Mouse (Mus musculus): ENCODE results near the gene Pld4. TPM values are rescaled to one million over a fixed set of nuclear protein-coding genes. Genes with fewer than 3 reads are reported as not detected.

The Pld4 gene
- polyA plus RNA-seq, 1 experiment from 2014 or later, result 13.0 TPM

- no peaks in the 10 kb centered on the region for H3K36me3 ChIP-seq (ENCODE audit: control insufficient read depth, insufficient read depth, low read length)
- H3K4me1 ChIP-seq (ENCODE audit: control insufficient read depth, insufficient read depth, low read length), result no peaks in the 10 kb centered on the region
- ATAC-seq, result no peak
- H3K9me3 ChIP-seq (ENCODE audit: control insufficient read depth, low read length), result no peaks in the 10 kb centered on the region
- no peak overlapping the region for H3K4me3 ChIP-seq (ENCODE audit: low read length)
- H3K4me2 ChIP-seq (ENCODE audit: low read depth, low read length), result no peak overlapping the region
- no peak overlapping the region for H3K9ac ChIP-seq (ENCODE audit: low read depth, low read length)
- H3K27ac ChIP-seq (ENCODE audit: low read length), result no peak overlapping the region
- 68% methylated on average over 4 of the region's 4 CpGs for WGBS
- no peaks in the 10 kb centered on the region for H3K27me3 ChIP-seq (replicated peaks; ENCODE audit: control insufficient read depth, insufficient read depth, low read length)
Measured at GRCm38 (mm10) chr12:112770396-112770795, 9.9 kb downstream of the Pld4 start.

DNA sequence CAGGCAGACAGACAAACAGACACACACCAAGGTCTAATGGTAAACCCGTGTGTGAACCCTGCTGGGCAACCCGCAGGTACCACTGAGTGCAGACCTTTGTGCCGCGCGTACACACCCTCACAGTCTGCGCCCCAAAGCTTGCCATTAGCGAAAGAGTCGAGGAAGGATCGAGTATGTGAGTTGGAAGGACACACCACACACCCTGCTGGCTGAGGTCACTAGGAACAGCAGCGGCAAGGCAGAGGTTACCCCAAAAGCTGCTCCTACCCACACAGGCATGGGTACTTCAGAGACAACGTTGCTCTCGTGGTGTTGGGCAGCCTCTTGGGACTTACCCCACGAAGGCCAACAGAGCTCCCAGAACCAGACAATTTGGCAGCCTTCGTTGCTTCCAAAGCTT lies 11.9 kb downstream of the Pld4 start:
- H3K9me3 ChIP-seq (ENCODE audit: control insufficient read depth, low read length), result peaks cover 3% of the 10 kb centered on the region; the same call in 1 of the 2 replicates
- 93% methylated on average over 14 of the region's 14 CpGs for WGBS
- H3K4me3 ChIP-seq (ENCODE audit: low read length), result no peak overlapping the region
- H3K27ac ChIP-seq (ENCODE audit: low read length), result no peak overlapping the region
- H3K27me3 ChIP-seq (replicated peaks; ENCODE audit: control insufficient read depth, insufficient read depth, low read length), result no peaks in the 10 kb centered on the region
- H3K4me1 ChIP-seq (ENCODE audit: control insufficient read depth, insufficient read depth, low read length), result no peaks in the 10 kb centered on the region
- no peak for ATAC-seq
- H3K9ac ChIP-seq (ENCODE audit: low read depth, low read length), result no peak overlapping the region
- no peaks in the 10 kb centered on the region for H3K36me3 ChIP-seq (ENCODE audit: control insufficient read depth, insufficient read depth, low read length)
- no peak overlapping the region for H3K4me2 ChIP-seq (ENCODE audit: low read depth, low read length)

GRCm38 (mm10) chr12:112773366-112773765 lies 12.9 kb downstream of the Pld4 start:
- no peak overlapping the region for H3K4me2 ChIP-seq (ENCODE audit: low read depth, low read length)
- H3K9me3 ChIP-seq (ENCODE audit: control insufficient read depth, low read length), result peaks cover 3% of the 10 kb centered on the region; the same call in 1 of the 2 replicates
- no peaks in the 10 kb centered on the region for H3K4me1 ChIP-seq (ENCODE audit: control insufficient read depth, insufficient read depth, low read length)
- H3K27ac ChIP-seq (ENCODE audit: low read length), result no peak overlapping the region
- no peak overlapping the region for H3K4me3 ChIP-seq (ENCODE audit: low read length)
- no peak overlapping the region; the same call in 1 of the 2 replicates for H3K9ac ChIP-seq (ENCODE audit: low read depth, low read length)
- H3K27me3 ChIP-seq (replicated peaks; ENCODE audit: control insufficient read depth, insufficient read depth, low read length), result no peaks in the 10 kb centered on the region
- H3K36me3 ChIP-seq (ENCODE audit: control insufficient read depth, insufficient read depth, low read length), result no peaks in the 10 kb centered on the region
- 25% methylated on average over 9 of the region's 9 CpGs for WGBS
- no peak for ATAC-seq

- Histone ChIP-seq H3K4me2 (ENCODE audit: low read depth, low read length) (no peak overlapping the region), H3K4me3 (ENCODE audit: low read length) (no peak overlapping the region), H3K27ac (ENCODE audit: low read length) (no peak overlapping the region), H3K27me3 (replicated peaks; ENCODE audit: control insufficient read depth, insufficient read depth, low read length) (no peaks in the 10 kb centered on the region), H3K36me3 (ENCODE audit: control insufficient read depth, insufficient read depth, low read length) (no peaks in the 10 kb centered on the region), H3K9ac (ENCODE audit: low read depth, low read length) (no peak overlapping the region), H3K4me1 (ENCODE audit: control insufficient read depth, insufficient read depth, low read length) (no peaks in the 10 kb centered on the region), H3K9me3 (ENCODE audit: control insufficient read depth, low read length) (peaks cover 3% of the 10 kb centered on the region; the same call in 1 of the 2 replicates)
- no peak for ATAC-seq
- WGBS, result 75% methylated on average over 6 of the region's 6 CpGs
Measured at GRCm38 (mm10) chr12:112774026-112774425, 13.6 kb downstream of the Pld4 start.

- WGBS, result 92% methylated on average over 10 of the region's 10 CpGs
- Histone ChIP-seq H3K27me3 (replicated peaks; ENCODE audit: control insufficient read depth, insufficient read depth, low read length) (no peaks in the 10 kb centered on the region), H3K4me1 (ENCODE audit: control insufficient read depth, insufficient read depth, low read length) (no peaks in the 10 kb centered on the region), H3K27ac (ENCODE audit: low read length) (no peak overlapping the region), H3K36me3 (ENCODE audit: control insufficient read depth, insufficient read depth, low read length) (no peaks in the 10 kb centered on the region), H3K9me3 (ENCODE audit: control insufficient read depth, low read length) (peaks cover 3% of the 10 kb centered on the region; the same call in 1 of the 2 replicates), H3K4me2 (ENCODE audit: low read depth, low read length) (no peak overlapping the region), H3K4me3 (ENCODE audit: low read length) (no peak overlapping the region), H3K9ac (ENCODE audit: low read depth, low read length) (no peak overlapping the region)
- ATAC-seq, result no peak
Measured at GRCm38 (mm10) chr12:112774481-112774880, 14.0 kb downstream of the Pld4 start.

DNA sequence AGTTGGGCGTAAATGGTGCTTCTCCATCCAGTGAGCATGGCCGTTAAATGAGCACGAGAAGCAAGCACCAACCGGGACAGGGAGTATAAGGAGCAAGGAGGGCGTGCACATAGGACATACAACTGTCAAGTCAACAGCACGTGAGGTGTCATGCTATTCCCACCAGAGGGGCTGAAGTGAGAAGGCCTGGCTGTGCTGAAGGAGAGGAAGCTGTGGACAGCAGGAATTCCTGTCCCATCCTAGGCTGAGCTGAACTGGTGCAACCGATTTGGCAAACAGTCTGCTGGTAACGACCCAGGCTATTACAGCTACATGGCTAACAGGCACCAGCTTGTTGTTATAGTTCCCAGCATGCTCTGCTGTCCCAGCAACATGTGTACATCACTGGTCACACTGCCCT lies 30.6 kb downstream of the Pld4 start:
- ATAC-seq, result no peak
- WGBS, result 65% methylated on average over 8 of the region's 8 CpGs
- H3K27ac ChIP-seq (ENCODE audit: low read length), result no peak overlapping the region
- H3K9me3 ChIP-seq (ENCODE audit: control insufficient read depth, low read length), result no peaks in the 10 kb centered on the region
- no peak overlapping the region for H3K4me3 ChIP-seq (ENCODE audit: low read length)
- H3K36me3 ChIP-seq (ENCODE audit: control insufficient read depth, insufficient read depth, low read length), result no peaks in the 10 kb centered on the region
- no peak overlapping the region for H3K4me2 ChIP-seq (ENCODE audit: low read depth, low read length)
- H3K9ac ChIP-seq (ENCODE audit: low read depth, low read length), result no peak overlapping the region
- no peaks in the 10 kb centered on the region for H3K27me3 ChIP-seq (replicated peaks; ENCODE audit: control insufficient read depth, insufficient read depth, low read length)
- H3K4me1 ChIP-seq (ENCODE audit: control insufficient read depth, insufficient read depth, low read length), result peaks cover 32% of the 10 kb centered on the region

DNA sequence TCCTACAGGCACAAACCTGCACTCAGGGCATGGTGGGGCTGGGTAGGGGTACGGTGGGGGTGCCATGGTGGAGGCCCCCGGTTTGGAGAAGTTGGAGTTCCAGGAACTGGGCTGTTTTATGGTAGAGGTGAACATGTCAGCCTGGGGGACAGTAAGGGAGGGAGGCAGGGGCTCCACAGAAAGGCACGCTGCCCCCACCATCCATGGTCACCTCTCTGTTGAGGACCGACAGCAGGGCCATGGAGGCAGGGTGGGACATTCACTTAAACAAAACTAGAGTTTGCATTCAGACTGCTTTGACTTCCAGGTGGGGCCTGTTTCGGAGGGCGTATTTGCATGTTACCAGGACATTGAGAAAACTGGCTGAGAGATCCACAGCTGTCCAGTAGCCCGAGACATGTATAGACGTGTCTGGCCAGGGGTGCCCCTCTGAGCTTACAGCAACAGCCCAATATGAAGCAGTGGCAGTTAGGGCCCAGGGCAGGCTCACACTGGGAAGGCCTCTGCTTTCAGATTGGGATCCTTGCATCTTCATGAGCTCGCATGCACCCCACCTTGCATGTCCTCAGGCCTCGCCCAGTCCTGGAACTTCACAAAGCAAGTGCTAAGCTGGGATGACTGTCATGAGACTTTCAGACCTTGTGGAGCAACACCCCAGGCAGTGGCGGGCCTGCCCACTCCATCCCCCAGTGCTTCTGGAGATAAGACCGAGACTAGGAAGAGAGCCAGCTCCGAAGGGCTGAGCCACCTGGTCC lies 33.3 kb downstream of the Pld4 start:
- H3K4me2 ChIP-seq (ENCODE audit: low read depth, low read length), result no peak overlapping the region
- peak; percentile 43 for ATAC-seq
- H3K36me3 ChIP-seq (ENCODE audit: control insufficient read depth, insufficient read depth, low read length), result no peaks in the 10 kb centered on the region
- H3K9ac ChIP-seq (ENCODE audit: low read depth, low read length), result no peak overlapping the region
- no peak overlapping the region for H3K4me3 ChIP-seq (ENCODE audit: low read length)
- WGBS, result 62% methylated on average over 13 of the region's 13 CpGs
- no peak overlapping the region for H3K27ac ChIP-seq (ENCODE audit: low read length)
- peaks cover 52% of the 10 kb centered on the region for H3K4me1 ChIP-seq (ENCODE audit: control insufficient read depth, insufficient read depth, low read length)
- H3K27me3 ChIP-seq (replicated peaks; ENCODE audit: control insufficient read depth, insufficient read depth, low read length), result no peaks in the 10 kb centered on the region
- no peaks in the 10 kb centered on the region for H3K9me3 ChIP-seq (ENCODE audit: control insufficient read depth, low read length)

DNA sequence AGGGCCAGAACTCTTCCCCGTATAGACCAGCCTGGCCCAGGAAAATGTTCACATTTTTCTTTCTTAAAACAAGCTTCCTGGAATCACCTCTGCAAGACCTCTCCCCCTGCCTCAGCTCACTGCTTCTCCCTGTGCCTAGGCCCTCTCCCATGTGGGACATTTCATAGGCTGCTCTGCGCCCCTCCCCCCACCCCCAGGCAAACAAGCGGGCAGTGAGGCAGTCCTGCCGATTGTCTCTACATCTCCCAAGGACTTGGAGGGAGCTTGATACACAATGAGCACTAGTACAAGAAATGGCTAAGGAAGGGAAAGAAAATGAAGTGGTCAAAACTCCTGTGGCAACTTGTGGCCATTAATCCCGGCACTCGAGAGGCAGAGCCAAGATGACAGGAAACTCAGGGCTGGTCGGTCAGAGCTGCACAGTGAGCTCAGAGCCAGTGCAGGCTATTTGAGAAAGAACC lies 33.9 kb downstream of the Pld4 start:
- Histone ChIP-seq H3K27ac (ENCODE audit: low read length) (peak overlapping the region; percentile 23; the same call in 1 of the 2 replicates), H3K4me1 (ENCODE audit: control insufficient read depth, insufficient read depth, low read length) (peaks cover 58% of the 10 kb centered on the region), H3K27me3 (replicated peaks; ENCODE audit: control insufficient read depth, insufficient read depth, low read length) (no peaks in the 10 kb centered on the region), H3K4me3 (ENCODE audit: low read length) (0 out of 2 replicates have a peak overlapping the region, but pooled peaks have one; percentile 6), H3K9ac (ENCODE audit: low read depth, low read length) (0 out of 2 replicates have a peak overlapping the region, but pooled peaks have one; percentile 30), H3K9me3 (ENCODE audit: control insufficient read depth, low read length) (no peaks in the 10 kb centered on the region), H3K4me2 (ENCODE audit: low read depth, low read length) (peak overlapping the region; percentile 27; the same call in 1 of the 2 replicates), H3K36me3 (ENCODE audit: control insufficient read depth, insufficient read depth, low read length) (no peaks in the 10 kb centered on the region)
- ATAC-seq, result no peak
- 24% methylated on average over 7 of the region's 7 CpGs for WGBS

DNA sequence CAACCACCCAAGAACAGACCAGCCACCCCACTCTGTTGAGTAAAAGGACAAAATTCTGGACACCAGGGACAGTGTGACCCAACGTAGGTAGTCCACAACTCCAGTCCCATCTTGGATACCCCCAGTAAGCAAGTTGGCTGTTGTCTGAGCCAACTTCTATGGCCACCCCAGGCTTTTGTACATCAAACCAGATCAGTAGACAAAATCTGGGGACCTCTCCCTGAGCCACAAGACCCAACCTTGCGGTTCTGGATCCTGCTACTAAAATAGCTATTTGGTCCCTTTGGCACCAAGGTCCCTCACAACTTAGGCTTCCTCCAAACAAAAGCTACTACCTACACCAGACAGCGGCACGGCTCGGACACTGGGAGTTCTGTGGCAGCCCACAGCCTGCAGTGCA lies 34.5 kb downstream of the Pld4 start:
- peak overlapping the region; percentile 18; the same call in 1 of the 2 replicates for H3K4me3 ChIP-seq (ENCODE audit: low read length)
- peak overlapping the region; percentile 27 for H3K4me2 ChIP-seq (ENCODE audit: low read depth, low read length)

More for the DNA sequence above, 34.5 kb downstream of the Pld4 start:
- H3K9ac ChIP-seq (ENCODE audit: low read depth, low read length), result peak overlapping the region; percentile 30
- no peak for ATAC-seq
- H3K27ac ChIP-seq (ENCODE audit: low read length), result peak overlapping the region; percentile 16; the same call in 1 of the 2 replicates
- H3K27me3 ChIP-seq (replicated peaks; ENCODE audit: control insufficient read depth, insufficient read depth, low read length), result no peaks in the 10 kb centered on the region
- no peaks in the 10 kb centered on the region for H3K9me3 ChIP-seq (ENCODE audit: control insufficient read depth, low read length)
- H3K4me1 ChIP-seq (ENCODE audit: control insufficient read depth, insufficient read depth, low read length), result peaks cover 58% of the 10 kb centered on the region
- no peaks in the 10 kb centered on the region for H3K36me3 ChIP-seq (ENCODE audit: control insufficient read depth, insufficient read depth, low read length)
- WGBS, result 88% methylated on average over 5 of the region's 5 CpGs
